Mouse (Mus musculus): ENCODE results near the gene Atg9b.

GRCm38 (mm10) chr5:24356764-24357163 lies 35.2 kb downstream of the Atg9b start:
- TF ChIP-seq CTCF (IDR thresholded peaks at IDR 0.05; ENCODE audit: low read depth) (no peak), EP300 (IDR thresholded peaks at IDR 0.05; ENCODE audit: low read depth) (no peak)

Data from liver, postnatal 0 days (tissue).